ENCODE assay signal across 20 mouse cellular contexts in genomic region chr8:87848836-87849235, GRCm38 (mm10).
DNase-seq lines count a peak whose midpoint lies in the region; ATAC-seq and TF ChIP-seq lines count a peak whose summit lies in the region.
"Had no signal": no experiment of that assay in that cellular context is flagged by ENCODE, and none has a peak within 500 bp of the region (broad histone marks: within the 10 kb centered on the region; RNA-seq: fewer than 3 reads in every experiment).

No protein-coding gene starts in this region.

- ATAC-seq in heart, embryonic 12.5 days (ENCODE audit: insufficient number of reproducible peaks, low FRiP score), result no peak
- ATAC-seq: forebrain, embryonic 13.5 days; forebrain, embryonic 15.5 days had no signal

- peaks cover 25% of the 10 kb centered on the region for H3K4me1 ChIP-seq in cerebellum, adult 2 months (ENCODE audit: control insufficient read depth, insufficient read depth, low read length)
- H3K4me1 ChIP-seq in heart, embryonic 12.5 days (replicated peaks), result peaks cover 28% of the 10 kb centered on the region

- TF ChIP-seq POLR2A in cerebellum, adult 2 months (IDR thresholded peaks at IDR 0.05; ENCODE audit: borderline replicate concordance, insufficient read depth, low read length), result no peak

- peak; percentile 24 for DNase-seq in cerebellum, adult 9-10 months
- DNase-seq in cerebellum, adult 2 months, result no peak
- DNase-seq in heart, postnatal 14 days, result no peak
- DNase-seq in 416B (ENCODE audit: low read depth) (peak; percentile 21), adipocyte (ENCODE audit: low spot score) (peak; percentile 61)
- no peak for DNase-seq in left cerebral cortex, postnatal 4 days
- DNase-seq: adrenal gland, adult 8-10 months; adrenal gland, postnatal 14 days; adrenal gland, postnatal 36 days; cerebellum, adult 11-12 months; cerebellum, adult 8-10 months; cerebellum, postnatal 25 days; forebrain, postnatal 0 days had no signal

- no peak overlapping the region for H3K4me3 ChIP-seq in cerebellum, adult 2 months (replicated peaks; ENCODE audit: insufficient read depth, low read depth, low read length)
- no peak overlapping the region for H3K4me3 ChIP-seq in heart, embryonic 12.5 days
- H3K4me3 ChIP-seq: embryonic facial prominence, embryonic 10.5 days; embryonic facial prominence, embryonic 12.5 days; forebrain, embryonic 13.5 days; forebrain, embryonic 15.5 days had no signal

- no peak overlapping the region for H3K4me2 ChIP-seq in heart, embryonic 12.5 days
- H3K4me2 ChIP-seq: embryonic facial prominence, embryonic 12.5 days; forebrain, embryonic 13.5 days; forebrain, embryonic 15.5 days had no signal

- WGBS in cerebellum, adult 2 months, result 85% methylated on average over 5 of the region's 5 CpGs
- WGBS in heart, embryonic 12.5 days, result 64% methylated on average over 5 of the region's 5 CpGs

- no peaks in the 10 kb centered on the region for H3K36me3 ChIP-seq in heart, embryonic 12.5 days
- H3K36me3 ChIP-seq: forebrain, embryonic 15.5 days; G1E had no signal

- H3K27me3 ChIP-seq in cerebellum, adult 2 months (ENCODE audit: control insufficient read depth, insufficient read depth, low read length), result no peaks in the 10 kb centered on the region
- H3K27me3 ChIP-seq in heart, embryonic 12.5 days (replicated peaks), result no peaks in the 10 kb centered on the region
- H3K27me3 ChIP-seq: CH12.LX; embryonic facial prominence, embryonic 12.5 days; forebrain, embryonic 13.5 days; forebrain, embryonic 15.5 days had no signal

- intact Hi-C loops in heart, postnatal 14 days (cut with DNase I), result no loop called here
- intact Hi-C loops in left cerebral cortex, postnatal 4 days (cut with DNase I), result no loop called here

- no peaks in the 10 kb centered on the region for H3K9me3 ChIP-seq in heart, embryonic 12.5 days (replicated peaks)
- H3K9me3 ChIP-seq: embryonic facial prominence, embryonic 10.5 days; embryonic facial prominence, embryonic 12.5 days; forebrain, embryonic 13.5 days; forebrain, embryonic 15.5 days had no signal

- H3K9ac ChIP-seq in heart, embryonic 12.5 days, result no peak overlapping the region
- H3K9ac ChIP-seq: embryonic facial prominence, embryonic 12.5 days; forebrain, embryonic 13.5 days; forebrain, embryonic 15.5 days; forebrain, postnatal 0 days had no signal

- no peak for TF ChIP-seq CTCF in cerebellum, adult 2 months (IDR thresholded peaks at IDR 0.05; ENCODE audit: borderline replicate concordance, insufficient read depth, low read depth, low read length)

- no peak overlapping the region for H3K27ac ChIP-seq in cerebellum, adult 2 months (ENCODE audit: insufficient read depth, low read length)
- H3K27ac ChIP-seq in heart, embryonic 12.5 days (ENCODE audit: poor library complexity, severe bottlenecking), result peak overlapping the region; percentile 60
- H3K27ac ChIP-seq: embryonic facial prominence, embryonic 10.5 days; forebrain, embryonic 13.5 days had no signal

Comparison
In these comparisons a context has a peak if more than half of its experiments do, and no peak if none do; other contexts are left out.
1. DNase-seq: peak in cerebellum, adult 9-10 months (single experiment), 416B (single experiment) and adipocyte (single experiment); none in cerebellum, adult 2 months (0 of 2), heart, postnatal 14 days (0 of 2) and left cerebral cortex, postnatal 4 days (single experiment).